Mouse (Mus musculus): ENCODE measurements around the gene Otud6a.
"Not testable (repeated sequence)": the region's sequence is repeated elsewhere in the genome, so short reads cannot be mapped to it uniquely, and the experiment has no call there.

Gene Otud6a

DNA sequence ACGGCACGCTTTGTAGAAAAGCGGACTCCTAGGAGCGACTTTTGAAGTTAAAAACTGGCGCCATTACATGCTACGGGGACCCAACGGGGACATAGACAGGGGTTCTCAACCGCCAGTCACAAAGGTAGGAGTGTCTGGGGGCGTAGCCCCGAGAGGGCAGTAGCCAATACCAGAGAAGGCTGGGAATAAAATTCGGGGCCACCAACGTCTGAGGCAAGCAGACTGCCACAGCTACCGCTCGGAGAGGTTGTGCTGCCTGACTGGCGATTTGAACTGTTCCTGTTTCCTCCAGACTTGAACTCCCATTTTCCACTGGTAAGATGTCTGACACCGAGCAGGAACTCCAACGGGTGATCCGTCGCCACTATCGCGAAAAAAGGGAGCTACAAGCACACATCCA is at the start of gene Otud6a:
Gene Otud6a (plus strand): TSS at position 321 of the 400 bp plus-strand sequence.
- no peak for DNase-seq

DNA sequence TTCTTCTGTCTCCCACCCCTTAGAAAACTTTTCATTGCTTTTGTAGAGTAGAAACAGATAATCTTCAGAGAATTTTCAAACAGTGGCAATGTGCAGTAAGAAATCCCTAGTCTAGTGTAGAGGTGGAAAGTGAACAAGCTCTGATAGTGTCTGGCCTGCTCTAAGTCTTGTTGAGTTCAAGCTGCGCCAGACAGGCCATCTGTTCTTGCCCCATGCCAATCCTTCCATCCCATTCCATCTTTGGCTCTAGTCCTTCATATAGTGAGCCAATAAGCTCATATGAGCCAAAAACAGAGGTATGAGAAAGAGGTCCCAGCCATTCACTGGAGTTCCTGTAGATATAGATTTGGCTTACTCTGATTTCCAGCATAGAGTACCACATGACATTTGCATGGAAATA is 38.9 kb upstream of the Otud6a start:
- no peak for DNase-seq

DNA sequence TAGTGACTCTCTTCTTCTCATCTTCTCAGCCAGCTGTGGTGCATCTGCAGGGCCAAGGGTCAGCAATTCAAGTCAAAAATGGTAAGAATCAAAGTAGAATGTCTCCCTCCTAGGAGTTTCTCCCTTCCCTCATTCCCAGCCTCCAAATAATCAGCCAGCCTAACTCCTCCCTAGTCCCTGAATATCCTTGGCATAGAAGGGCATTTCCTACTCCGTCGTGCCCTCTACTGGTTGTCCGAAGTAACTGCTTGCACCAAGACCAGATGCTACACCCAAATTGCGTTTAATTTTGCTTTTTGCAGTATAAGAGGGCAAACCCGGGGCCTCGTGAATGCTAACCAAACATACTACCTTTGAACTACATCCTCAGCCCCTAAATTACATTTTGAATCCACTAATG is 36.5 kb upstream of the Otud6a start:
- DNase-seq, result no peak

DNA sequence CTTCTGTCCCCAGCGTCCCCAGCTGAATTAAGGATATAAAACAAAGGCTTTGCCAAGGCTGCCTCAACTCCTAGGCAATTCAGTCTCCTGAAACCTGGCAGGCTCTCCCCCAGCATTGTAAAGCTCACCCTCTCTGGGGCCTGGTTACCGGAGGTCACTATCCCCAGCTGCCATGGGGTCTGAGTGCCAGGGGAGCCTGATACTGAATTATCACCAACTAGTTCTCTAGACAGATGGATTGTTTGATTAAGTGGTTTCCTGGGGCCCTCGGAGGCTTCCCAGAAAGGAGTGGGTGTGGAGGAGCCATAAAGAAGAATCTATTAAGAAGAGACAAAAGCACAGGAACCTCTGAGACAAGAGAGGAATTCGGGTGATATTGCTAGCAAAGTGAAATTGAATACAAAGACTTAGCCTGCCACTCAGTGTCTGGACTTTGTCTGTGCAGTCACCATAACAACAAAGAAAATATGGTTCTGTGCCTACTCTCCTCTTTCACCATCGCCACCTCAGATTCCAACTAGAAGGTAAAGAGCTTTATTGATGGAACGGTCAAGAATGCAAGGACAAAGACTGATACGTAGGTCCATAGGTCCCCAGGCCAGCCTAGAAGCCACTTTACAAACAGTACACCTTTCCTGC is 34.5 kb upstream of the Otud6a start:
- no peak for DNase-seq

DNA sequence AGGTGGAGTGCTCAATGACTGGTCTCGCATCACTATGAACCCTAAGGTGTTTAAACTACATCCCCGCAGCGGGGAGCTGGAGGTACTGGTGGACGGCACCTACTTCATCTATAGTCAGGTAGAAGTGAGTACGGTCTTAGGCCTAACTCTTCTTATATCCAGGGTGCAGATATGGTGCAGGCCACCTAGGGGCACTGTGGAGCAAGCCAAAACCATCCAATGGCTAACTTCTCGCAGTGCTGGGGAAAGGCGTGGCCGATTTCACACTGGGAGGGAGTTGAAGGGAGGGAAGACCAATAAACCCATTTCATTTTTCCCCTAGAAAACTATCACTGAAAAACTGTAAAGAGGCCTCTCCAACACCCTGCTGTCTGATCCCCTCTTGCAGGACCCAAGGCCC is 33.8 kb upstream of the Otud6a start:
- DNase-seq, result no peak

DNA sequence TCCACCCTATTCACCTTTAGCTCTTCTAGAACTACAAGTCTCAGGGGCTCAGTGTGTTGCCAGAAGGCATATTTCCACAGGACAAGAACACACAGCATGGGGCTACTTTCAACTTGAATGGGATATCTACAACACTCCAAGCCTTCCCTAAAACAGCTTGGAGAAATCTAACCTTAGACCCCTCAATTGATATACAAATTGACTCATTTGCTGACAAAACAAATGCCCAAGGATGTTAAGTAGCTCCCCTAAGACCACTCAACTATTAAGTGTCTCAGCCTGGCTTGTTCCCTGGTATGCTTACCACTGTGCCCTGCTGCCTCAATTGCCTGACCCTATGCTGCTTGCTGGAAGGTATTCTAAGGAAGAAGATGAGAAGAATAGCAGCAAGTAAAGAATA is 27.9 kb upstream of the Otud6a start:
- DNase-seq, result no peak

DNA sequence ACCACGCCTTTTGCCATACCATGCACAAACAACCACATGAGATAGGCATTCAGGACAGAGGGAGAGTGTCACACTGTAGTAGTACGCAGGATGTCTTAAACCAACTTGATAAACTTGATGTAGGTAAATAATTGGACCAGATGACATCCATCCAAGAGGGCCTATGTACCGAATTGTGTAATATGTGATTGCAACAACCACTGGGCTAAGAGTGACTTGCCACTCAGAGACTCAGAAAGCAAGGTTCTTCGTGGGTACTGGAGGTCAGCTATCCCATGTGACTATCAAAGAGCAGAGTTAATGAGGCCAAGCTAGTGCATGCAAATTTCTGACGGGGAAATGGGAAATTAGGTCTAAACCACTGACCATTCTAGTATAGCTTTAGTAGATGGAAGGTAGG is 27.2 kb upstream of the Otud6a start:
- DNase-seq, result no peak

DNA sequence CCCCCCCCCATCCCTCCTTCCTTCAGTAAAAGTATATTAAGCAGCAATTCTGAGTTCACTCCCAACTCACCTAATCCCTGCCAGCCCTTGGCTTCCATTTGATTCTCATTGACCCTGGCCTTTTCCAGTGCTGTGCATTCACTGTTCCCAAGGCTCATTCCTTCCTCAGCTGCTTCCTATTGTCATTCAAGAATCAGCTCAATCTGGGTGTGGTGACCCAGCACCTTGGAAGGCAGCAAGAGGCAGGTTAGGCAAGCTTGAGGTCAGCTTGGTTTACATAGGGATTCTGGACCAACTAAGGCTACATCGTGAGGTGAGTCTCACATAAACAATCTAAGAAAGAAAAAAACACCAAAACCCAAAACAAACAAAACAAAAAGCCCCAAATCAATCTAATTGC is 19.6 kb upstream of the Otud6a start:
- DNase-seq, result no peak

GRCm38 (mm10) chrX:100432311-100432710 is 3.5 kb downstream of the Otud6a start:
- DNase-seq, result no peak

DNA sequence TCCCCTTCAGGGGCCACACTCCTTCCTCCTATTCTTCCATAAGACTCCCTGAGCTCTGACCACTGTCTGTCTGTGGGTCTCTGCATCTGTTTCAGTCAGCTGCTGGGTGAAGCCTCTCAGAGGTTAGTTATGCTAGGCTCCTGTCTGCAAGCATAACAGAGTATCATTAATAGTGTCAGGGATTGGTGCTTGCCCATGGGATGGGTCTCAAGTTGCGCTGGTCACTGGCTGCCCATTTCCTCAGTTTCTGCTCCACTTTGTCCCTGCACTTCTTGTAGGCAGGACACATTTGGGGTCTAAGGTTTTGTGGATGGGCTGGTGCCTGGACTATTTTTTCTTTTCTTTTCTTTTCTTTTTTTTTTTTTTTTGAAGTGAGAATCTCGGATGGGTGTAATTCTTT is 13.8 kb downstream of the Otud6a start, which contains the start of gene Awat2:
Gene Awat2 (minus strand): TSS at position 101 of the 400 bp plus-strand sequence.
- not testable (repeated sequence) for DNase-seq

DNA sequence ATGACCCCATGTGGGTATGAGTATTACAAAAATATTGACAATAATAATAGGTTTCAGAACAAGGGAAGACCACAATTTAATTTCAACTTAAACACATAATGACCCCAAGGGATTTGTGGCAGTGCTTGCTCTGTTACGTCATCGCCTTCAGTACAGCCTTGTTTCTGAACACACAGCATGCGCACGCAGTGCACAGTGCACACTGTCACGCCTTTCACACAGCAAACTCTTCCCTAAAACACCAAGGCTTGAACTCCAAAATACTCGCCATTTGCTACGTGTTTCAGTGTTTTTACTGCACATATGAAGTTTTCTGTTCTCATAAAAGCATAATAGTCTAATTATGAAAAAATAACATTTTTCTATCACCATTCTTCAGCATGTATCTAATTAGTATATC is 14.7 kb downstream of the Otud6a start:
- no peak for DNase-seq

GRCm38 (mm10) chrX:100468047-100468446 is 39.2 kb downstream of the Otud6a start:
- DNase-seq, result no peak

DNA sequence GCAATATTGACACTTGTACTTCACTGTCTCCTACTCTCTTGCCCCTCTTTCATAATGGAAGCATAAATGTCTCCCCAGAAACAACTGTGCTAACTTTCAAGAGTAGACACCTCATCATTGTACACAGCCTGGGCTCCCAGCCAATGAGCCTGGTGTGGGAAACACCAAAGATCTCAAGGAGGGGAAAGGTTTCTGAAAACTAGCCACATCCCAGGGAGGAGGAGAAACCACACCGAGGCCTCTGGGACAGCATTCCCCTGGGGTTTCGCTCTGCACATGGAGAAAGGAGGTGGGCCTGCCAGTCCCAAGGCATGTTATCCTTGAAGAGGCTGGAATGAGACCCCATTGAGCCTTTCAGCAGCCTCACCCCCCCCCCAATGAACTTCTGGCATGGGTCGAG is 41.3 kb downstream of the Otud6a start:
- DNase-seq, result no peak

- DNase-seq, result no peak
Measured at GRCm38 (mm10) chrX:100471491-100471890, 42.7 kb downstream of the Otud6a start.

- DNase-seq, result no peak
Measured at GRCm38 (mm10) chrX:100475569-100476223, 46.9 kb downstream of the Otud6a start.

Measured in thymus, adult 18-20 months (tissue).